Mouse (Mus musculus) ZHBTc4 (cell line): Measurements from ENCODE around the gene D930007J09Rik.

Experiments
- DNase-seq: peaks from one replicate; pipeline ENCODE4 v3.0.0-alpha.2; 2011; ENCODE audit warnings: low read depth, low spot score

Gene D930007J09Rik

GRCm38 (mm10) chr13:32819926-32820325 lies 17.3 kb upstream of the D930007J09Rik start:
- no peak for DNase-seq

- DNase-seq, result no peak
These were observed 16.6 kb upstream of the D930007J09Rik start for GRCm38 (mm10) chr13:32819241-32819640.

- DNase-seq, result no peak
These were observed 5.0 kb upstream of the D930007J09Rik start for GRCm38 (mm10) chr13:32807624-32808023.

GRCm38 (mm10) chr13:32806820-32807219 lies 4.2 kb upstream of the D930007J09Rik start:
- peak; percentile 89 for DNase-seq

- DNase-seq, result no peak
These were observed 1.2 kb upstream of the D930007J09Rik start for GRCm38 (mm10) chr13:32803701-32804345.

- DNase-seq, result peak; percentile 100
These were observed 892 bp downstream of the D930007J09Rik start, which contains the start of gene Wrnip1 for GRCm38 (mm10) chr13:32801693-32802221. TSS of gene Wrnip1 (plus strand) at chr13:32802038.

- peak; percentile 16 for DNase-seq
These were observed 1.8 kb downstream of the D930007J09Rik start for GRCm38 (mm10) chr13:32800859-32801258.

- peak; percentile 16 for DNase-seq
These were observed 3.5 kb downstream of the D930007J09Rik start for GRCm38 (mm10) chr13:32799131-32799530.

- DNase-seq, result no peak
These were observed 5.6 kb downstream of the D930007J09Rik start for GRCm38 (mm10) chr13:32797085-32797484.

- DNase-seq, result no peak
These were observed 7.5 kb downstream of the D930007J09Rik start for GRCm38 (mm10) chr13:32795166-32795565.

- no peak for DNase-seq
These were observed 8.0 kb downstream of the D930007J09Rik start for GRCm38 (mm10) chr13:32794619-32795018.

- DNase-seq, result no peak
These were observed 12.9 kb downstream of the D930007J09Rik start for GRCm38 (mm10) chr13:32789781-32790180.

- no peak for DNase-seq
These were observed 15.1 kb downstream of the D930007J09Rik start for GRCm38 (mm10) chr13:32787584-32787983.

GRCm38 (mm10) chr13:32783816-32784215 lies 18.8 kb downstream of the D930007J09Rik start, which contains the start of gene Mylk4:
TSS of gene Mylk4 (minus strand) at chr13:32783954.
- DNase-seq, result no peak

- DNase-seq, result no peak
These were observed 19.6 kb downstream of the D930007J09Rik start for GRCm38 (mm10) chr13:32783055-32783454.

- DNase-seq, result no peak
These were observed 23.8 kb downstream of the D930007J09Rik start for GRCm38 (mm10) chr13:32778861-32779260.

- DNase-seq, result no peak
These were observed 26.3 kb downstream of the D930007J09Rik start for GRCm38 (mm10) chr13:32776350-32776749.

- no peak for DNase-seq
These were observed 26.8 kb downstream of the D930007J09Rik start for GRCm38 (mm10) chr13:32775889-32776288.

- DNase-seq, result peak; percentile 62
These were observed 32.7 kb downstream of the D930007J09Rik start for GRCm38 (mm10) chr13:32769960-32770359.

- DNase-seq, result peak; percentile 72
These were observed 34.5 kb downstream of the D930007J09Rik start for GRCm38 (mm10) chr13:32768104-32768503.

GRCm38 (mm10) chr13:32764448-32764847 lies 38.2 kb downstream of the D930007J09Rik start:
- DNase-seq, result peak; percentile 38

GRCm38 (mm10) chr13:32763141-32763540 lies 39.5 kb downstream of the D930007J09Rik start:
- no peak for DNase-seq

- no peak for DNase-seq
These were observed 41.9 kb downstream of the D930007J09Rik start for GRCm38 (mm10) chr13:32760795-32761194.
